Mouse (Mus musculus) layer of hippocampus, adult 2 months (tissue): Measurements from ENCODE around the gene Sipa1l1. TPM values are rescaled to one million over a fixed set of nuclear protein-coding genes. Genes with fewer than 3 reads are reported as not detected.

Source experiments
- DNase-seq, 2 experiments: peaks; one replicate each; pipeline ENCODE4 v3.0.0; 2022; ENCODE audit warnings: low spot score in 2 of 2
- H3K27ac ChIP-seq: fragments of 200-600 bp; 2 replicates; pipeline ENCODE4 v1.8.1; 2022
- H3K4me3 ChIP-seq: fragments of 200-600 bp; 2 replicates; pipeline ENCODE4 v1.8.1; 2022; ENCODE audit warnings: mild to moderate bottlenecking
- CTCF ChIP-seq: fragments of 200-600 bp; conservative IDR thresholded peaks from 2 replicates; pipeline ENCODE4 v1.8.1; 2022; ENCODE audit warnings: antibody characterized with exemption, mild to moderate bottlenecking, moderate library complexity
- total RNA-seq, 2 experiments: library from RNA; stranded (reverse); gene quantifications; 2 replicates each; pipeline ENCODE4 v1.2.3; 2021

The Sipa1l1 gene
- total RNA-seq, 2 experiments from 2014 or later, result 233 to 244 TPM

DNA sequence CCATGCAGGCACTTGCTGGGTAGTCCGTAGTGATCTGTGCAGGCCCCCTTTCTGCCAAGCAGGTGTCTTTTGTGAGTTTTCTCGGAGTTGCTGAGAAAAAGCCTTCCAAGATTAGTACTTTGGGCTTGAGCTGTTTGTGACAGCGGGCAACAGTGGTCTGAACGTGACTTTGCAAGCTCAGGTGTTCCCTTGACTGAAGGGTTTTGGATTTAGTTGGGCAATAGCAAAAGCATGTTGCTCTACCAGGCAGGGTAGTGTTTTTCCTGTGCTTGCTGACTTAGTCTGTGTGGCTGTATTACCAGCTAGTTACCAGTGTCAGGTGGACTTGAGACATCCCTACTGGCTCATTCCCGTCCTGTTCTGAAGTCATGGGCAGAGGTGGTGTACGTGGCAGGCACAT lies 30.2 kb downstream of the Sipa1l1 start:
- TF ChIP-seq CTCF, result no peak
- no peak for DNase-seq
- Histone ChIP-seq H3K27ac (no peak overlapping the region), H3K4me3 (no peak overlapping the region)

DNA sequence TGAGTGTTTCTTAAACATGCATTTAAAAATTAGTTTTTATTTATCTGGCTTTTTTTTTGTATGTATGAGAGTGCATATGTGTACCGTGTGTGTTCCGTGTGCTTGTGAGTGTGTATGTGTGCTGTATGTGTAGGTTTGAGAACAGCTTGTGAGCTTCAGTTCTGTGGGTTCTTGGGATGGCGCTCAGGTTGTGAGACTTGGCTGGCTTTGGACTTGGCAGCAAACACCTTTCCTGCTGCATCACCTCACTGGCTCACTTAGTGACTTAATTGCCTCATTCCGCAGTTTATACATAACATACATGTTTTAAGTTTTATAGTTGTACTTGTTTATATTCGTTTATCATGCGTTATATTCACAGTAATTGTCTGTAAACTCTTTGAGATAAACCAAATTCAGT lies 35.0 kb downstream of the Sipa1l1 start:
- TF ChIP-seq CTCF, result no peak
- Histone ChIP-seq H3K27ac (no peak overlapping the region), H3K4me3 (no peak overlapping the region)
- DNase-seq, result no peak

- peak overlapping the region; percentile 33; the same call in 1 of the 2 replicates for H3K27ac ChIP-seq
- no peak for TF ChIP-seq CTCF
- H3K4me3 ChIP-seq, result no peak overlapping the region
- DNase-seq, result no peak
Observed at GRCm38 (mm10) chr12:82206857-82207647, 37.9 kb downstream of the Sipa1l1 start.

GRCm38 (mm10) chr12:82208046-82208445 lies 38.9 kb downstream of the Sipa1l1 start:
- Histone ChIP-seq H3K4me3 (no peak overlapping the region), H3K27ac (peak overlapping the region; percentile 28; the same call in 1 of the 2 replicates)
- no peak for TF ChIP-seq CTCF
- DNase-seq, result no peak

DNA sequence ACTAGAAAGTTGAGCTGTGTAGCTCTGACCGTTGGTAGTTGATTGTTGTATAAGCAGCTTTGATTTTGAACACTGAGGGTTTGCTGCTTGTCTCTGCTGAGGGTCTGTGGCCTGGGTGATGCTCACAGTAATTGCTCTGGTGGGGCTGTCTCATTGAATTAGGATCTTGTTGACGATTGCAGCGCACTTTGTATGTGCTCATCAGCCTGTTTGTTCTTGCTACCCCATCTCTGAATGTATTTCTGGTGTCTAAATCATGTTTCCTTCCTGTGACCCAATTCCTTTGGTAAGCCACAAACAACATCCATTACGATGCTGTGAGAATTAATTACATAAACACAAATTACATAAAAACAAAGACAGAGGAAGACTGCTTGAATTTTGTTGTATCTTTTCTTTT lies 39.5 kb downstream of the Sipa1l1 start:
- no peak for DNase-seq
- no peak overlapping the region for H3K27ac ChIP-seq
- no peak overlapping the region for H3K4me3 ChIP-seq
- TF ChIP-seq CTCF, result no peak

DNA sequence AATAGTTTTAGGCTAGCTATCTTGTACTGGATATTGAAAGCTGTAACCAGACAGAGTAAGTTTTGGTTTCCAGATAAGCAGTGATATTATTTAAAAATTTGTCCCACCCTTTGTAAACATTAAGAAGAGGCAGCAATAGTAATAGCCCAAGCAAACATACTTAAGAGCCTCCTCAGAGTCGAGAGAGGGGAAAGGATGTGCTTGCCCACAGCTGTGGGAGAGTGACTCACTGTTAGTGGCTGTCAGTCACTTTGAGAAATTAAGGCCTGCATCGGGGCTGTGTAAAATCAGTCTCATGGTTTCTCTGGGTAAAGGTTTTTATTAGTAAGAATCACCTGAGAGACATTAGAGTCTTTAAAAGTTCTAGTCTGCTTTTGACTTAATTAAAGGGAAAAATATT lies 40.6 kb downstream of the Sipa1l1 start:
- TF ChIP-seq CTCF, result no peak
- no peak overlapping the region for H3K4me3 ChIP-seq
- no peak overlapping the region; the same call in 1 of the 2 replicates for H3K27ac ChIP-seq
- no peak for DNase-seq

DNA sequence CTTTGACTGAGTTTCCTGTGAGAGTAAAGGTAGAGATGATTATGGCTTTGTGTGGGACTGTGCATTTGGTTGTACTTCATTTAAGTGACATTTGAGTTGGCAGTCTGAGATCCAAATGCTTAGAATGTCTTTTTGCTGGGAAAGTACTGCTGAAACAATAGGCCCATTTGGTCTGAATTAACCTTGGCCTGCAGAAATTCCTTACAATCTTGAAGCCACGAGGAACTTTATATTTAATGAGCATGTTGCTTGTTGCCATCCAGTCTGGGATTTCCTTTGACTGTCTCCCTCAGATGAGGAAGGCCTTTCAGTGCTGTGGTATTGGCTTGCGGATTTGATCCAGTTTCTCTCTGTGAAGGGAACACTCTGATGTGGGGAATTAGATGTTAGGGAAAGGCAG lies 43.9 kb downstream of the Sipa1l1 start:
- H3K4me3 ChIP-seq, result no peak overlapping the region
- no peak for DNase-seq
- TF ChIP-seq CTCF, result no peak
- no peak overlapping the region for H3K27ac ChIP-seq

GRCm38 (mm10) chr12:82214916-82215315 lies 45.8 kb downstream of the Sipa1l1 start:
- TF ChIP-seq CTCF, result no peak
- Histone ChIP-seq H3K4me3 (no peak overlapping the region), H3K27ac (no peak overlapping the region)
- no peak for DNase-seq

GRCm38 (mm10) chr12:82216801-82217553 lies 47.9 kb downstream of the Sipa1l1 start:
- H3K27ac ChIP-seq, result no peak overlapping the region
- TF ChIP-seq CTCF, result no peak
- DNase-seq, result no peak
- H3K4me3 ChIP-seq, result no peak overlapping the region

DNA sequence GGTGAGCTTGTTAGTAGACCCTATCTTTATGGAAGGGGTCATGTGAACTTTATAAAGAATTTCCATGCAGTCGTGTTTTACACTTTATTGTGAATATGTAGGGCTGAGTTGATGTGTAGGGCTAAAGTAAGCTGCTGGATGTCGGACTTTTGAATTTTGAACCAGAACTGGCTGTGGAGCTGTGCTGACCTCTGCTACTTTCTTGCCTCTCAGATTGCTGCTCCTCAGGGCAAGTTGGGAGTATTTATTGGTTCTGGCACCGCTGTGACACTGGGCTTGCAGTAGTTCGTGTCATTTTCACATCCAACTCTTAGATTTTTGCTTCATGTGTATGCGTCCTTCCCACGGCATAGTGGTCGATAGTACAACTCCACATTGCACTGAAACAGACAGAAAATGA lies 49.1 kb downstream of the Sipa1l1 start:
- no peak overlapping the region for H3K4me3 ChIP-seq
- H3K27ac ChIP-seq, result no peak overlapping the region
- no peak for TF ChIP-seq CTCF
- no peak for DNase-seq

DNA sequence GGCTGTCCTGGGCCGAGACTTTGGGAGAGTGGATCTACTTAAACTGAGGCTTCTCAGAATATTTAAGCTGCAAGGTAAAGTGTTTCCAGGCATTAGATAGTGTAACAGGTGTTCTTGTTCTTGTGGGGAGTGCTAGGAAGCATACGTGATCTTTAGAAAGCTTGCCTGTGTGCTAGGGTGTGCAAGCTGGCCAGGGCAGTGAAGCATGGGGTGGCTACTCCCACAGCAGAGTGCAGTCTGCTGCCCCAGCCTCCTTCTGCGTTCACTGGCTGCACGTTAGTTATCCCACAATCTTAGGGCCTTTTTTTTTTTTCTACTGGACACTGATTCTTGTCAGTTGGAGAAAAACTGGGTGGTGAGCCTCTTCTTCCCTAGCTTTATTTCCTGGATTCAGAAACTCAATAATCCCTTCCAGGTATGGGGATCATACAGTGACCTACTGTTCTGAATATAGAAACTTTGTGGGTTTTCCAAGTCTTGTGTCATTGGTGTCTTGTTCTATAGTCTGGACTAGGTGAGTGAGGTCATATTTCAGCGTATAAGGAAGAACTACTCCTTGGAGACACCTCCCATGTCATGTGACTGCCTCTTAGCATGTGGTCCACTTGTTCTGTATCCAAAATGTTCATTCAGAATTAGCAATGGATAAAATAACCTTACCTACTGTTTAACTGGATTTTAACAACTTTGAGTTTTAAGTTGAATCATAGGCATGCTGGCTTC lies 51.4 kb downstream of the Sipa1l1 start:
- no peak for TF ChIP-seq CTCF
- Histone ChIP-seq H3K27ac (no peak overlapping the region), H3K4me3 (no peak overlapping the region)
- DNase-seq, result no peak

DNA sequence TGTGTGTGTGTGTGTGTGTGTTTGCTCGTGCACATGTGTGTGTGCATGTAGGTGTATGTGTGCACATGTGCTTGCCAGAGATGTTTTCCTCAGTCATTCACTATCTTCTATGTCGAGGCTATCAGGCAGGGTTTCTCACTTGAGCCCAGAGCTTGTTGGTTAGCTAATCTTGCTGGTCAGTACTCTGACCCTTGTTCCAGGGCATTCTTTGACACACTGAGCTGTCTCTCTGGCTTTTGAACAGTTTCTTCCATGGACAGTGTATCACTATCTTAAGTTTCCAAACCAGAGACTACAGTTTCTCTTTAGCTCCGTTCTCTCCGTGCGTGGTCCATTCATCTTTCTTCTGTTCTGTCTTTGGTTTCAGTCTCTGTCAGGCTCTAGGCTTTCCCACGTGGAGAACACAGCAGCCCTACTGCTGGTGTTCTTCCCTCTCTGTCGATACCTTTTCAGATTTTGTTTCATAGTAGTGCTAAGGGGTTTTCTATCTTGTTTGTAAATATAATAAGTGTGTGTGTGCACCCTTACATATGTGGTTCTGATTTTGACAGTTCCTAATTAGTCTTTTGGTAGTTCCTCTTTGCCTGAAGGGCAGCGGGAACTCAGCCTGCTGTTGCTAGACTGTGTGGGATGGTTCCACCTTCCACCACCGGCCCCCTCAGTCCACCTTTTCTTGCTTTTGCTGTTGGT lies 54.2 kb downstream of the Sipa1l1 start:
- DNase-seq, result no peak
- no peak for TF ChIP-seq CTCF
- peak overlapping the region; percentile 5; the same call in 1 of the 2 replicates for H3K27ac ChIP-seq
- no peak overlapping the region for H3K4me3 ChIP-seq

DNA sequence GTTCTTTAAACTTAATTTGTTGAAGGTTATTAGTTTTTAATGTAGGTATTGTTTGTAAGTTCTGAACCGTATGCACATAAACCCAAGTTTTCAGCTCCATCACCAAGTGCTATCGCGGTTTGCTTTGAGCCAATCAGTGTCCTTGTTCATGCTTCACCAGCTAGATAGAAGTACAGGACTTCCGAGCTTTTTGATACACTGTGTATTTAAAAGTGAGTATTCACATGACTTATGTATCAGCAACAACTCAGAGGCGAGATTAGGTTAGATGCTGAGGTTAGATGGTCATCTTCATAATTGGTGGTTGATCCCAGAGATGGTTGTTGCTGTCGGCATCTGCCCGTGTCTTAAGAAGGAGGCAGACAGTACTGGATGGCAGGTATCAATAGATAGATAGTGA lies 55.7 kb downstream of the Sipa1l1 start:
- Histone ChIP-seq H3K27ac (no peak overlapping the region), H3K4me3 (no peak overlapping the region)
- TF ChIP-seq CTCF, result no peak
- DNase-seq, result no peak
